Mouse (Mus musculus): Measurements from ENCODE around the gene Usp46.
"Not testable (repeated sequence)": the region's sequence is repeated elsewhere in the genome, so short reads cannot be mapped to it uniquely, and the experiment has no call there.

The Usp46 gene

GRCm38 (mm10) chr5:74070564-74070963 is 2.3 kb upstream of the Usp46 start:
- not testable (repeated sequence) for DNase-seq (ENCODE audit: low read depth, low spot score)

GRCm38 (mm10) chr5:74068714-74069321 is 587 bp upstream of the Usp46 start:
- DNase-seq (ENCODE audit: low read depth, low spot score), result peak; percentile 86

- DNase-seq (ENCODE audit: low read depth, low spot score), result no peak
Observed at GRCm38 (mm10) chr5:74067346-74067745, 885 bp downstream of the Usp46 start.

- peak; percentile 65 for DNase-seq (ENCODE audit: low read depth, low spot score)
Observed at GRCm38 (mm10) chr5:74066416-74067115, 1.7 kb downstream of the Usp46 start.

- DNase-seq (ENCODE audit: low read depth, low spot score), result no peak
Observed at GRCm38 (mm10) chr5:74065565-74066275, 2.5 kb downstream of the Usp46 start.

- DNase-seq (ENCODE audit: low read depth, low spot score), result no peak
Observed at GRCm38 (mm10) chr5:74064844-74065243, 3.4 kb downstream of the Usp46 start.

GRCm38 (mm10) chr5:74063226-74063747 is 4.9 kb downstream of the Usp46 start:
- no peak for DNase-seq (ENCODE audit: low read depth, low spot score)

GRCm38 (mm10) chr5:74062266-74062665 is 6.0 kb downstream of the Usp46 start:
- no peak for DNase-seq (ENCODE audit: low read depth, low spot score)

GRCm38 (mm10) chr5:74061408-74062047 is 6.7 kb downstream of the Usp46 start:
- no peak for DNase-seq (ENCODE audit: low read depth, low spot score)

GRCm38 (mm10) chr5:74052171-74052909 is 15.9 kb downstream of the Usp46 start:
- no peak for DNase-seq (ENCODE audit: low read depth, low spot score)

GRCm38 (mm10) chr5:74051394-74052170 is 16.6 kb downstream of the Usp46 start:
- DNase-seq (ENCODE audit: low read depth, low spot score), result no peak

GRCm38 (mm10) chr5:74050903-74051302 is 17.3 kb downstream of the Usp46 start:
- DNase-seq (ENCODE audit: low read depth, low spot score), result no peak

GRCm38 (mm10) chr5:74048846-74049495 is 19.3 kb downstream of the Usp46 start:
- no peak for DNase-seq (ENCODE audit: low read depth, low spot score)

GRCm38 (mm10) chr5:74044591-74044990 is 23.6 kb downstream of the Usp46 start:
- DNase-seq (ENCODE audit: low read depth, low spot score), result no peak

- DNase-seq (ENCODE audit: low read depth, low spot score), result no peak
Observed at GRCm38 (mm10) chr5:74042796-74043340, 25.4 kb downstream of the Usp46 start.

- DNase-seq (ENCODE audit: low read depth, low spot score), result no peak
Observed at GRCm38 (mm10) chr5:74040541-74040940, 27.7 kb downstream of the Usp46 start.

GRCm38 (mm10) chr5:74035454-74035853 is 32.8 kb downstream of the Usp46 start:
- DNase-seq (ENCODE audit: low read depth, low spot score), result no peak

GRCm38 (mm10) chr5:74034177-74034576 is 34.1 kb downstream of the Usp46 start:
- DNase-seq (ENCODE audit: low read depth, low spot score), result no peak

GRCm38 (mm10) chr5:74029787-74030186 is 38.4 kb downstream of the Usp46 start:
- DNase-seq (ENCODE audit: low read depth, low spot score), result no peak
